Mouse (Mus musculus) fibroblast of lung, adult 2 months (primary cell): ENCODE measurements around the gene Grid2.

Source experiments
- DNase-seq: peaks from one replicate; pipeline ENCODE4 v3.0.0-alpha.2; 2011; ENCODE audit warnings: low read depth

Gene Grid2

DNA sequence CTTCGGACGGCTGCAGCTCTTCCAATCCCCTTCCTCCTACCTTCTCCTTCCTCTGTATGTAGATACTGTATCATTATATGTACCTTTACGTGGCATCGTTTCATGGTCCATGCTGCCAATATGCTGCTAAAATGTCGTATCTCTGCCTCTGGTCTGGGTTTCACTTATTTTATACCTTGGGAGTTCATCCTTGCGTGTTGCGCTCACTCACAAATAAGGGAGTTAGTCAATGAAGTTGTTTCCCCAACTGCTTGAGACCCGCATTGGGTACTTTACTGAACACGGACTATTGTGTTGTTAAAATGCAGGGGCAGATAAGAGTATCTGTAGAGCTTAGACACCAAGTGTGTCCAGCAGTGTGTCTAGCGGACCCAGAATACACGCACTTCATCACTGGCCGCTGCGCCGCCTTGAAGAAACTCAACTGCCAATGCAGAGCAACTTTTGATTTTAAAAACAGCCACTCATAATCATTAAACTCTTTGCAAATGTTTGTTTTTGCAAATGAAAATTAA, 1474.9 kb downstream of the Grid2 start:
- no peak for DNase-seq

DNA sequence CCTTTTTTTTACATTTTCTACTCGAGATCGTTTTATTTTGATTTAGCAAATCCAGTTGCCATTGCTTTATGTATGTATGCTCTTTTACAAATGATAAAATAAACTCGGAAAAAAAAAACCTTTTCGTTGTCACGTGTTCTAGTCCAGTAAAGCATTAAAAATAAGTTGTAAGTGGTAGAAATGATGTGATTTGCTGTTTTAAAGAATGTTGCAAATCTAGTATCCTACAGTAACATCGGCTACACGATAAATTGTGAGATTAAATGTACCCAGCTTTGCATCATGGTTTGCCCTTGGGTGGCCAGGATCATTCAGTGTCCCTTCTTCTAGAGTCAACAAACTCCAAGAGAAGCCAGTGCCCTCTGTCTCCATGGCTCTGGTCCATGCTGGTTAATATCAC, 1475.5 kb downstream of the Grid2 start:
- no peak for DNase-seq

DNA sequence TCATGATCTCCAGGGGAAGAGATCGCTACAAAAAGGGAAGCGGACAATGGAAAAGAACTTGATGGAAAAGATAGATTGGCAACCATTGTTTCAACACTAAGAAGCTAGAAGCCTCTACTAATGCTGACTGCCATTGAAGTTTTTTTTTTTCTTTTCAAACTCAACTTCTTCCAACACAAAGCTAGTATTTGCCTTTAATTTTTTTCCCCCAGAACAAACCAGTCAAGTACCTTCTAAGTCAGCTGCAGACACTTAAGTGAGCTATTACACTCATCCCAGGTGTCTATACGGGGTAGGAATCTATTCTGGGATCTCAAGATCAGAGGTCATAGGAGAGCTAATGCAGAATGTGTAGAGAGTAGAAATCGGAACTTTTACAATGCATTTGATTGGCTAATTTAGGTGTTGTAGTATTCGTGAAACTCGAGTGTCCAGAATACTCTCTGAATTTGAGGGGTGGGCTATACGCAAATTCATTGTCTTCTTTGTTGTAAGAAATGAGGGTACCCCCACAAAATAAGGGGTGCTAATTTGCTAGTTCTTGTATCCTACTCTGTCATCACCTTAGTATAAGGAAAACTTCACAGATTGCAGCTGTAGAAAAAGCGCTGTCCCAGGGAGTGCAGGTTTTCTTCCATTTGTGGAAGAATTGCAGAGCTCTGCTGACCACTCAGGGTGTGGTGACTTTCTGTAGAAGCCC, 1476.1 kb downstream of the Grid2 start:
- no peak for DNase-seq

DNA sequence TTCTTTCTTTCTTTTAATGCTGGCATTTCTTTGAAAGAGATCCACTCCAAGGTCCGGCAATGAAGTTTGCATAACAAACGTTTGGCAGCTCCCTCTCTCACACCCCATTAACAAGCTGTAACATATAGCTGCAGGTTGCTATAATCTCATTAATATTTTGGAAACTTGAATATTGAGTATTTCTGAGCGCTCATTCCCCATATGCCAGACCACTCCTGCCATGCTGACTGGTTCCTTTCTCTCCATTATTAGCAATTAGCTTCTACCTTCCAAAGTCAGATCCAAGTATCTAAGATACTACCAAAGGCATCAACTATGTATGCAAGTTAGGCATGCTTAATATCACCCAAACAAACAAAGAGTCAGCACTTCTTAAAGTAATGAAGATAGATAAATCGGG, 1477.6 kb downstream of the Grid2 start:
- no peak for DNase-seq

DNA sequence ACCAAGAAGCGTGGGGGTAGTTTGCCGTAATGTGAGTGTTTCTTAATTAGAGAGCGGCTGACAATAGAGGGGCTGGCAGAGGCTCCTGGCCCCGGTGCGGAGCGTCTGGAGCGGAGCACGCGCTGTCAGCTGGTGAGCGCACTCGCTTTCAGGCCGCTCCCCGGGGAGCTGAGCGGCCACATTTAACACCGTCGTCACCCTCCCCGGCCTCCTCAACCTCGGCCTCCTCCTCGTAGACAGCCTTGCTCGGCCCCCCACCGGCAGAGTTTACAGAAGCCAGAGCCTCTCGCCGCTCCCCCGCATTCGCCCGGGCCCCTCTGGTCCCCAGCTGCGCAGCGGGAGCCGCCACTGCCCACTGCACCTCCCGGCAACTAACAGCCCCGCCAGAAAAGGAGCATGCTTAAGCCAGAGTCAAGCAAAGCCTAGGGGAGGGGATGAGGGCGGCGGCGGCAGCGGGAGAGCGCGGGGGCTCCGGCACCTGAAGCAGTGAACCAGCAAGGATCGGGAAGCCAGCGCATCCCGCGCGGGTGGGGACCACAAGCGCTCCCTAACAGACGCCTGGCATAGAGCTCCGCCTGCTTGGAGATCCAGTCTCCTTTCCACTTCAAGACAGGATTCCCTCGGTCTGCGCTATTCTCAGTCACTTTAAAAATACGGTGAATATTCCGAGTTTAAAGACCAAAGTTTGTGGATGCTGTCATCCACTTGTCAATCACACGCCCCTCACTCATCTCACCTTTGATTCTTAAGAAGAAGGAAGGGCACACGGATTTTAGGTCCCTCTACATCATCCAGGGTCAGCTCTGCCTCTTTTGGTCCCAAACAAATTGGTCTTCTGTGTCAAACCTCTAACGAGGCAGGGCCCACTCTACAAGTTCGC, 1479.0 kb downstream of the Grid2 start:
- DNase-seq: no peak

DNA sequence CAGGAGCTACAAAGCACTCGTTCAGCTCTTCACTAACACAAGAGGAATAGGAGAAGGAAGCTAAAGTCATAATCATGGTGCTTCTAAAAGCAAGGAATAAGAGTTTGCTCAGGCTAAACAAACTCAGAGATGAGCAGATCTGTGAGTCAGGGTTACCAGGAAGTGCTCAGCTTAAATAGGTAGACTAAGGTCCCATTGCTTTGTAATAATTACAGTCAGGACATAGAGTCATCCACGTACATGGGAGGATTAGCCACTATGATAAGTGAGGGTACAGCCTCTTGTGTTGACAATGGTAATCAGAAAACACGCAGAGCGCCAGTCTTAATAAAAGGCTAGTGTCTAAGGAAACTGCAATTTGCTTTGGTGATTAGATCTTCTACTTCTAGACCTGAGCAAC, 1480.6 kb downstream of the Grid2 start:
- DNase-seq: no peak

DNA sequence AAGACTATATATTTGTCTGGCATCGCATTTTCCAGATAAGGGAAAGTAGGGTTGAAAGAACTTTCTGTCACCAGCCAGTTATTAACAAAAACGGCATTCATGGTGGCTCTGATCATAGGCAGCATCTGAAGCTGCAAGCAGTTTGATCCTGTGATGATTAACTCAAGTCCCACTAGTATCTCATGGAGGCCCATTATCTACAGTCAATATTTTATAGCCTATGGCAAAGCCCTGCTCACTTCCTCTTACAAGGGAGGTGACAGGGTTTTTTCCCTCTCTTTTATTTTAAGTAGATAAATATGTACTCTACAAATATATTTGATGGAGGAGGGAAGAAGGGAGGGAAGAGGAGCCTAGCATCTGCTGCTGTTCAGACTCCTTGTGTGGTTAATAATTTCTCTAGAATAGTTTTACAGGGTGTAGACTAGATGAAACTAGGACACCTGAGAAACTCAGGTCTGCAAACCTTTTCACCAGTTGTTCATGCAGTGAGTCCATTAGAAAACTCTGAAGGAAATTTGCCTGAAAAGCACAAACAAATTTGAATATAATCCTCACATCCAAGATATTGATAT, 1487.3 kb downstream of the Grid2 start:
- DNase-seq: no peak
